Mouse (Mus musculus): ENCODE results near the gene Gm5741. TPM values are rescaled to one million over a fixed set of nuclear protein-coding genes. Genes with fewer than 3 reads are reported as not detected.

Gm5741 gene
- polyA plus RNA-seq, 1 experiment from 2014 or later: not detected

DNA sequence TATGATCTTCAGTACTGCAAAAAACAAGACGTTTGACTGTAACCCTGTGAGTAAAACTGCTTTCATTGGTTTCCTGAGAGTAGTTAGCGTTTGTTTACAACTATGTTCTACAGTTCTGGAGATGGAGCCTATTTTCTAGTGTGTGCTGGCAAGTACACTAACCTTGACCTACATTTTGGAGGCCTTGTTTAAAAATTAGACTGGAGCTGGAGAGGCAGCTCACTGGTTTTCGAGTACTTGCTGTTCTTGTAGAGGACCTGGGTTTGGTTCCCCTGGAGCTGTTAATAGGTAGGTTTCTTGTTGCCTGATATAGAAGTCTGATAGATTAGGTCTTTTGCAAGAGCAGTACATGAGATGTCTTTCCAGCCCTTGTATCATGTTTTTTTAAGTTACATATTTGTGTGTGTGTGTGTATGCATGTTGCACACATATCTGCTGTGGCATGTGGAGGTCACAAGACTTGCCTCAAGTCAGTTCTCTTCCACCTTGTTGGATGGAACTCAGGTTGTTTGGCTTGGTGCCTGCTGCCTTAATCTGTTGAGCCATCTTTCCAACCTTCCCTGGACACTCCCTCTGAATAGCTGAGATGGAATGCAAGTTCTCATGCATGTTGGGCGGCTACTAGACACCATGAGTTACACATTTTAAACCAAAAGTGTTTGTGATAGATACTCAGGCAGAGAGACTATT is 35.0 kb downstream of the Gm5741 start:
- no peak for DNase-seq (ENCODE audit: low spot score)

DNA sequence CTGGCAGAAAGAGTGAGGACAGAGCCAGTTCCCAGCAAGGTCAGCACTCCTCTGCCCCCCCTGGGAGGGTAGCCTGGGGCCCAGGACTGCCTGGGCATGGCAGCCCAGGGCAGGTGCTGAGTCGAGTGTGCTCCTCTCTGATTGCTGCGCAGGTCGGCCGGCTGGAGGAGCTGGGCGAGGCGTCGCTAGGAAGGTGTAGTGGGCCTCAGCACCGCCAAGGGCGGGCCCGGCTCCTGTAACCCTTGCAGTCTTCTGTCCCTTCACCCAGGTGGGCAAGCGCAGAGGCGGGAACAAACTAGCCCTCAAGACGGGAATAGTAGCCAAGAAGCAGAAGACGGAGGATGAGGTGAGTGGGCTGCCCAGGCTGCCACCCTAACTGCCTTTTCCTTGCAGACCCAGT is 38.5 kb downstream of the Gm5741 start:
- no peak for DNase-seq (ENCODE audit: low spot score)

DNA sequence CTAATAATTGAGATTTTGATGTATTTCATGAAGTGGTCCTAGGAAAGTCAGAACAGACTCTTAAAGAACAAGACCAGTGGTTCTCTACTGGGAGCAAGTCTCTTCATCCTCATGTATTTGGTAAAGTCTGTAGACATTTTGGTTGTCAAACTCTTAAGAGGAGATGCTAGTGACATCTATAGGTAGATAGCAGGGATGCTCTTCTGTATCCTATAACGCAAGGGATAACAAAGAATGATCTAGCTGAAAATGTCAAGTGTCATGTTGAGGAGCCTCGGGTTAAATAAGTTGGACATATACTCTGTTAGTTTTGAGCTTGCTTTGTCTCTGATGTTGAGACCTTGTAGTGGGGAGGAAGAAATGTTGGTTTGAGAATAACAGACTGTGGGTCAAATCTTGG is 39.9 kb downstream of the Gm5741 start:
- peak; percentile 47 for DNase-seq (ENCODE audit: low spot score)

DNA sequence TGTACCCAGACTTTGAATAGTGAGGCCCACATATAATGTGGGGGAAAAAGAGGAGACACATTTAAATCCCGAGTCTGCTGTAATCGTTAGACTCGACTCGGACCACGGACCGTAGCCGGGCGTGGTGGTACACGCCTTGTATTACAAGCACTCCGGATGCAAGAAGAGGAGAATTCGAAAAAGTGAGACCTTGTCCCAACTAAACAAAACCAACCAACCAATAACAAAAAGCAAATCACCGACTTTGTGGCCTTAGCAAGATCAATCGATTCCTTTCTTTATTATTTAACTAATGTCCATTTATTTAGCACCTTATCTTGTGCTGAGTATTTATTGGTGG is 40.3 kb downstream of the Gm5741 start:
- no peak for DNase-seq (ENCODE audit: low spot score)

DNA sequence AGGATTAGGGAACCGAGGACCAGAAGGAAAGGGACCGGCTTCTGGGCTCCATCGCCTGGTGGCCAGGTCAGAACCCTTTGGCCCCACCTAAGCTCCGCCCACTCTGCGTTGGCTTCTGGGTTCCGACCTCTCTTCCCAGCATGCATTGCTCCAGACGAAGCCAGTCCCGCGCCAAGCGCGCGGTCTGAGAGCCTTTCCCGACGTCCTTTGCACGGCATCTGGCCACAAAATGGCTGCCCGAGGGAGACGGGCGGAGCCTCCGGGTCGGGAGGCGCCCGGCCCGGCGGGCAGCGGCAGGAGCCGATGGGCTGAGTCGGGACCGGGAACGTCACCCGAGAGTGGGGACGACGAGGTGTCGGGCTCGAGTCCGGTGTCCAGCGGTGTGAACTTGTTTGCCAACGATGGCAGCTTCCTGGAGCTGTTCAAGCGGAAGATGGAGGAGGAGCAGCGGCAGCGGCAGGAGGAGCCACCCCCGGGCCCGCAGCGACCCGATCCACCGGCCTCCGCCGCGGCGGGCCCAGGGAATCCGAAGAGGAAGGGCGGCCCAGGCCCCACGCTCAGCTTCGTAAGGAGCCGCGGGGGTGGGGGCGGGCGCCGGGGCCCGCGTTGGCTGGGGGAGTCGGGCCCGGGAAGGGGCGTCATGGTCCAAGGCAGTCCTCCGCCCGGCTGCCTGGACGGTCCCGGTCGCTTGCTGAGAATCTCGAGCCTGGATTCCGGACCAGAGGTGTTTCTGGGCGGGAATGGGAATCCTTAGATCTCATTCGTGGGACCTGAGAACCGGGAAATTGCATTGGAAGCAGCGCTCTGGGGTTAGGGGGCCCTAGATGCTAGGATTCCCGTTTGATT is 40.9 kb downstream of the Gm5741 start, which contains the start of gene Trir:
Gene Trir (plus strand): TSS at position 154 of the 846 bp plus-strand sequence.
- DNase-seq (ENCODE audit: low spot score): peak; percentile 94

DNA sequence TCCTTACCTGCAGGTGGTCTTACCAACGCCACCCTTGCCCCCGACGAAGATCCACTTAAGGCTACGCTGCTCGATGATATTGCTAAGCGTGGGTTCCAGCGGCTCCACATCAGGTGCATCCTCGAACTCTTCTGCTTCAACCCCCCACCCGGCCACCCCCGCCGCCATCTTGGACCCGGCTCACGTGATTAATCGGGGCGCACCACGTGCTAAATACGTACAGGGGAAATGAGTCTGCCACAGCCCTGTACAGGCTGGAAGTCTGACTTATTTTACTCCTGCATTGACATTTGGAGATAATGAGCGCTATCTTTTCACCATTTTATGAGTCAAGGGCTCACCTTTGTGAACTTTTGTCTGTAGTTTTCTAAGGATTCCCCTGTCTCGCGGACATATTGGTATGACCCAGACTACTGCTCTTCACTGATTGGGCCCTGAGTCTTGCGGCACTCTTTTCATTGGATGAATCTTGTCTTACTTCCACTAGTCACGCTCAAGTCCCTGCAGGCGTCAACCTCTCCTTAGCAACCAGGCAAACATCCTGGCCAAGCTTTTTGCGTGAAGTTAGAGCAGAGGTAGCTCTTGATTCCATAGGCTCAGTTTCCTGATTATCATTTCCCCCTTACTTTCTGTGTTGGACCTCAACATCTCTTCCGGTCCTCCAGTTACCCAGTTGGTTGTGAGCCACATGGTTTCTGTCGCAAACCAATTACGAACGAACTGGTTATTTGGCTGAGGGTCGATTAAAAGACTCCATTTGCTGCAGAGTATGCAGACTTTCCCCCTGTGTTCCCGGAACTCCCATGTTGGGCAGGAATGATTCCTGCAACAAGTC is 42.5 kb downstream of the Gm5741 start, which contains the start of gene Asna1:
Gene Asna1 (minus strand): TSS at position 184 of the 835 bp plus-strand sequence.
- DNase-seq (ENCODE audit: low spot score): peak; percentile 94

DNA sequence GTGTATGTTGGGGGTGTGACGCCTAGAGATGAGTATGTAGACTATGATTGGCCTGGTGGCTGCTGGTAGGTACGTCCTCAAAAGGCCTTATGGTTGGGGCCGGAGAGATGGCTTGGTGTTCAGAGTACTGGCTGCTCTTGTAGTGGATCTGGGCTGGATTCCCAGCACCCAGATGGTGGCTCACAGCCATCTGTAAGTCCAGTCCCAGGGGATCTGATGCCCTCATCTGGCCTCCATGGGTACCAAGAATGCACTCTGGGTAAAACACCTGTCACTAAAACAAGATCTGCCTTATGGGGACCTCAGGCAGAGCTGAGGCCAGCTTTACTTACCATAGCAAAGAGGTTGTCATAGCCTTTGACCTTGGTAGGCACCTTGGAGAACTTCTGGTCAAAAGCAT is 43.9 kb downstream of the Gm5741 start:
- no peak for DNase-seq (ENCODE audit: low spot score)

DNA sequence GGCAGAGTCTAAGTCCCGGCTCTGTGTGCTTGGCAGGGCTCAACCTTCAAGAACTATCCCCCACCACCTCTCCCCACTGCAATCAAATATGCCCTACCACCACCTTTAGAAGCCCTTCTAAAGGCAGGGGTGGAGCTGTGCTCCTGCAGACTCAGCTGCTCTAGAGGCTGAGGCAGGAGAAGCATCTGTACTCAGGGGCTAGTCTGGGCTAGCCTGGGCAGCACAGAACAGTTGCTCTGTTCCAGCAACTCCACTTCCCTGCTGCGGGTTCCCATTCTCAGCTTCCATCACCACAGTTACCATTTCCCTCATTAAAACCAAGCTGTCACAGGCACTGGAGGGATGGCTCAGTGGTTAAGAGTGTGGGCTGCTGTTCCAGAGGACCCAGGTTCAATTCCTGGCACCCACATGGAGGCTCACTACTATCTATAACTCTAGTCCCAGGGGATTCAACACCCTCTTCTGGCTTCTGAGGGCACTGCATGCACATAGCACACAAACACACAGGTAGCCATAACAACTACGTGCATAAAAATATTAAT is 46.2 kb downstream of the Gm5741 start:
- no peak for DNase-seq (ENCODE audit: low spot score)

Small RNA genes lying within 50 kb of the gene (microRNA-seq; reads per million reads assigned to microRNA genes)
- gene Gm23388 (ENCODE audit: borderline number of aligned reads): not detected
- gene Mir7070 (ENCODE audit: borderline number of aligned reads): not detected

Other genes with a start within 250 kb of the Gm5741 start
- gene Dand5, start 245.2 kb downstream of the Gm5741 start, polyA plus RNA-seq (2015; fragmentation: Nextera tagmentation; extraction: Ambion mirVana): 4.0 and 4.4 TPM in 2 replicates
- 56.4 and 57.4 TPM in 2 replicates for gene Gadd45gip1, start 236.5 kb downstream of the Gm5741 start, polyA plus RNA-seq (2015; fragmentation: Nextera tagmentation; extraction: Ambion mirVana)
- 120 and 141 TPM in 2 replicates for gene Rad23a, start 227.3 kb downstream of the Gm5741 start, polyA plus RNA-seq (2015; fragmentation: Nextera tagmentation; extraction: Ambion mirVana)
- 383 and 479 TPM in 2 replicates for gene Calr, start 221.0 kb downstream of the Gm5741 start, polyA plus RNA-seq (2015; fragmentation: Nextera tagmentation; extraction: Ambion mirVana)
- gene Farsa, start 211.0 kb downstream of the Gm5741 start, polyA plus RNA-seq (2015; fragmentation: Nextera tagmentation; extraction: Ambion mirVana): 92.4 and 93.1 TPM in 2 replicates
- gene Syce2, start 195.9 kb downstream of the Gm5741 start, polyA plus RNA-seq (2015; fragmentation: Nextera tagmentation; extraction: Ambion mirVana): 104 and 110 TPM in 2 replicates
- gene Gcdh, start 174.1 kb downstream of the Gm5741 start, polyA plus RNA-seq (2015; fragmentation: Nextera tagmentation; extraction: Ambion mirVana): 27.1 and 29.1 TPM in 2 replicates
- 0.37 and 0.43 TPM in 2 replicates for gene Klf1, start 166.1 kb downstream of the Gm5741 start, polyA plus RNA-seq (2015; fragmentation: Nextera tagmentation; extraction: Ambion mirVana)
- 12.8 and 12.9 TPM in 2 replicates for gene Dnase2a, start 159.4 kb downstream of the Gm5741 start, polyA plus RNA-seq (2015; fragmentation: Nextera tagmentation; extraction: Ambion mirVana)
- gene Mast1, start 130.6 kb downstream of the Gm5741 start, polyA plus RNA-seq (2015; fragmentation: Nextera tagmentation; extraction: Ambion mirVana): 0.08 and 0.22 TPM in 2 replicates
- 0.10 and 0.23 TPM in 2 replicates for gene Rtbdn, start 121.0 kb downstream of the Gm5741 start, polyA plus RNA-seq (2015; fragmentation: Nextera tagmentation; extraction: Ambion mirVana)
- gene Gm49661, start 98.5 kb downstream of the Gm5741 start, polyA plus RNA-seq (2015; fragmentation: Nextera tagmentation; extraction: Ambion mirVana): not detected in 2 replicates
- gene Prdx2, start 98.4 kb downstream of the Gm5741 start, polyA plus RNA-seq (2015; fragmentation: Nextera tagmentation; extraction: Ambion mirVana): 450 and 476 TPM in 2 replicates
- gene Rnaseh2a, start 98.2 kb downstream of the Gm5741 start, polyA plus RNA-seq (2015; fragmentation: Nextera tagmentation; extraction: Ambion mirVana): 150 TPM in 2 replicates
- 71.2 and 71.6 TPM in 2 replicates for gene Junb, start 89.3 kb downstream of the Gm5741 start, polyA plus RNA-seq (2015; fragmentation: Nextera tagmentation; extraction: Ambion mirVana)
- gene Hook2, start 77.4 kb downstream of the Gm5741 start, polyA plus RNA-seq (2015; fragmentation: Nextera tagmentation; extraction: Ambion mirVana): 14.9 and 16.0 TPM in 2 replicates
- 0.12 TPM in 1 of 2 replicates, not detected in the other for gene Best2, start 53.5 kb downstream of the Gm5741 start, polyA plus RNA-seq (2015; fragmentation: Nextera tagmentation; extraction: Ambion mirVana)
- 90.7 and 95.8 TPM in 2 replicates for gene Asna1, start 42.7 kb downstream of the Gm5741 start, polyA plus RNA-seq (2015; fragmentation: Nextera tagmentation; extraction: Ambion mirVana)
- 172 and 191 TPM in 2 replicates for gene Trir, start 41.2 kb downstream of the Gm5741 start, polyA plus RNA-seq (2015; fragmentation: Nextera tagmentation; extraction: Ambion mirVana)
- gene Tnpo2, start 31.1 kb downstream of the Gm5741 start, polyA plus RNA-seq (2015; fragmentation: Nextera tagmentation; extraction: Ambion mirVana): 27.4 and 29.0 TPM in 2 replicates
- 15.0 and 18.0 TPM in 2 replicates for gene Fbxw9, start 7.9 kb downstream of the Gm5741 start, polyA plus RNA-seq (2015; fragmentation: Nextera tagmentation; extraction: Ambion mirVana)
- gene Dhps, start 3.8 kb upstream of the Gm5741 start, polyA plus RNA-seq (2015; fragmentation: Nextera tagmentation; extraction: Ambion mirVana): 78.0 and 80.5 TPM in 2 replicates
- gene Wdr83os, start 12.8 kb upstream of the Gm5741 start, polyA plus RNA-seq (2015; fragmentation: Nextera tagmentation; extraction: Ambion mirVana): 142 and 149 TPM in 2 replicates
- 53.4 and 54.2 TPM in 2 replicates for gene Wdr83, start 13.3 kb upstream of the Gm5741 start, polyA plus RNA-seq (2015; fragmentation: Nextera tagmentation; extraction: Ambion mirVana)
- gene Man2b1, start 15.3 kb upstream of the Gm5741 start, polyA plus RNA-seq (2015; fragmentation: Nextera tagmentation; extraction: Ambion mirVana): 64.0 and 68.4 TPM in 2 replicates
- gene Zfp791, start 55.1 kb upstream of the Gm5741 start, polyA plus RNA-seq (2015; fragmentation: Nextera tagmentation; extraction: Ambion mirVana): 0.50 and 0.53 TPM in 2 replicates
- gene Cks1brt, start 83.9 kb upstream of the Gm5741 start, polyA plus RNA-seq (2015; fragmentation: Nextera tagmentation; extraction: Ambion mirVana): 0.05 TPM in 1 of 2 replicates, not detected in the other
- not detected in 2 replicates for gene Olfr371, start 158.0 kb upstream of the Gm5741 start, polyA plus RNA-seq (2015; fragmentation: Nextera tagmentation; extraction: Ambion mirVana)
- 108 and 112 TPM in 2 replicates for gene Orc6, start 231.7 kb upstream of the Gm5741 start, polyA plus RNA-seq (2015; fragmentation: Nextera tagmentation; extraction: Ambion mirVana)
- 111 and 116 TPM in 2 replicates for gene Vps35, start 231.8 kb upstream of the Gm5741 start, polyA plus RNA-seq (2015; fragmentation: Nextera tagmentation; extraction: Ambion mirVana)

All from thymus, postnatal 0 days (tissue).